Mouse (Mus musculus): ENCODE data around the gene Rbfox1. TPM values are rescaled to one million over a fixed set of nuclear protein-coding genes. Genes with fewer than 3 reads are reported as not detected.

Gene Rbfox1
- polyA plus RNA-seq, 1 experiment: 0.21 TPM

GRCm38 (mm10) chr16:6986494-6986893, 1101.3 kb downstream of the Rbfox1 start:
- TF ChIP-seq FLI1 (IDR thresholded peaks at IDR 0.05; ENCODE audit: low read length) (no peak), GATA1 (IDR thresholded peaks at IDR 0.05; ENCODE audit: borderline replicate concordance, low read length) (no peak)
- no peak overlapping the region for H3K4me3 ChIP-seq (replicated peaks)
- H3K9me3 ChIP-seq: peaks cover 2% of the 10 kb centered on the region; the same call in 1 of the 2 replicates
- no peaks in the 10 kb centered on the region for H3K4me1 ChIP-seq
- no peaks in the 10 kb centered on the region for H3K27me3 ChIP-seq (replicated peaks)
- H3K36me3 ChIP-seq (replicated peaks; ENCODE audit: low read length): no peaks in the 10 kb centered on the region

- Histone ChIP-seq H3K36me3 (replicated peaks; ENCODE audit: low read length) (no peaks in the 10 kb centered on the region), H3K9me3 (peaks cover 14% of the 10 kb centered on the region), H3K4me3 (replicated peaks) (no peak overlapping the region), H3K4me1 (no peaks in the 10 kb centered on the region), H3K27me3 (replicated peaks) (no peaks in the 10 kb centered on the region)
- no peak for TF ChIP-seq GATA1 (IDR thresholded peaks at IDR 0.05; ENCODE audit: borderline replicate concordance, low read length)
These were observed 1107.1 kb downstream of the Rbfox1 start for GRCm38 (mm10) chr16:6992251-6992650.

- Histone ChIP-seq H3K4me1 (no peaks in the 10 kb centered on the region), H3K27me3 (replicated peaks) (no peaks in the 10 kb centered on the region), H3K36me3 (replicated peaks; ENCODE audit: low read length) (no peaks in the 10 kb centered on the region), H3K9me3 (peaks cover 18% of the 10 kb centered on the region), H3K4me3 (replicated peaks) (no peak overlapping the region)
- no peak for TF ChIP-seq FLI1 (IDR thresholded peaks at IDR 0.05; ENCODE audit: low read length)
- no peak for TF ChIP-seq GATA1 (IDR thresholded peaks at IDR 0.05; ENCODE audit: borderline replicate concordance, low read length)
These were observed 1108.0 kb downstream of the Rbfox1 start for GRCm38 (mm10) chr16:6993180-6993579.

GRCm38 (mm10) chr16:6997109-6997508, 1112.0 kb downstream of the Rbfox1 start:
- no peaks in the 10 kb centered on the region for H3K36me3 ChIP-seq (replicated peaks; ENCODE audit: low read length)
- TF ChIP-seq FLI1 (IDR thresholded peaks at IDR 0.05; ENCODE audit: low read length) (no peak), GATA1 (IDR thresholded peaks at IDR 0.05; ENCODE audit: borderline replicate concordance, low read length) (no peak)
- H3K9me3 ChIP-seq: peaks cover 15% of the 10 kb centered on the region
- no peaks in the 10 kb centered on the region for H3K4me1 ChIP-seq
- no peaks in the 10 kb centered on the region for H3K27me3 ChIP-seq (replicated peaks)
- no peak overlapping the region for H3K4me3 ChIP-seq (replicated peaks)

- no peaks in the 10 kb centered on the region for H3K4me1 ChIP-seq
- no peaks in the 10 kb centered on the region for H3K27me3 ChIP-seq (replicated peaks)
- H3K9me3 ChIP-seq: peaks cover 12% of the 10 kb centered on the region
- no peaks in the 10 kb centered on the region for H3K36me3 ChIP-seq (replicated peaks; ENCODE audit: low read length)
- no peak overlapping the region for H3K4me3 ChIP-seq (replicated peaks)
- TF ChIP-seq FLI1 (IDR thresholded peaks at IDR 0.05; ENCODE audit: low read length): no peak
- TF ChIP-seq GATA1 (IDR thresholded peaks at IDR 0.05; ENCODE audit: borderline replicate concordance, low read length): no peak
These were observed 1112.7 kb downstream of the Rbfox1 start for GRCm38 (mm10) chr16:6997834-6998233.

GRCm38 (mm10) chr16:7004565-7004964, 1119.4 kb downstream of the Rbfox1 start:
- no peaks in the 10 kb centered on the region for H3K36me3 ChIP-seq (replicated peaks; ENCODE audit: low read length)
- H3K4me3 ChIP-seq (replicated peaks): no peak overlapping the region
- TF ChIP-seq GATA1 (IDR thresholded peaks at IDR 0.05; ENCODE audit: borderline replicate concordance, low read length) (no peak), FLI1 (IDR thresholded peaks at IDR 0.05; ENCODE audit: low read length) (no peak)
- no peaks in the 10 kb centered on the region for H3K27me3 ChIP-seq (replicated peaks)
- H3K4me1 ChIP-seq: no peaks in the 10 kb centered on the region
- H3K9me3 ChIP-seq: no peaks in the 10 kb centered on the region

- Histone ChIP-seq H3K4me3 (replicated peaks) (no peak overlapping the region), H3K9me3 (no peaks in the 10 kb centered on the region), H3K27me3 (replicated peaks) (no peaks in the 10 kb centered on the region), H3K4me1 (no peaks in the 10 kb centered on the region), H3K36me3 (replicated peaks; ENCODE audit: low read length) (no peaks in the 10 kb centered on the region)
- TF ChIP-seq FLI1 (IDR thresholded peaks at IDR 0.05; ENCODE audit: low read length): no peak
- no peak for TF ChIP-seq GATA1 (IDR thresholded peaks at IDR 0.05; ENCODE audit: borderline replicate concordance, low read length)
These were observed 1120.3 kb downstream of the Rbfox1 start for GRCm38 (mm10) chr16:7005478-7005877.

GRCm38 (mm10) chr16:7017310-7017709, 1132.2 kb downstream of the Rbfox1 start:
- no peak overlapping the region for H3K4me3 ChIP-seq (replicated peaks)
- TF ChIP-seq GATA1 (IDR thresholded peaks at IDR 0.05; ENCODE audit: borderline replicate concordance, low read length): no peak
- no peaks in the 10 kb centered on the region for H3K9me3 ChIP-seq
- H3K36me3 ChIP-seq (replicated peaks; ENCODE audit: low read length): no peaks in the 10 kb centered on the region
- no peaks in the 10 kb centered on the region for H3K4me1 ChIP-seq
- H3K27me3 ChIP-seq (replicated peaks): no peaks in the 10 kb centered on the region

GRCm38 (mm10) chr16:7034231-7034630, 1149.1 kb downstream of the Rbfox1 start:
- no peaks in the 10 kb centered on the region for H3K9me3 ChIP-seq

GRCm38 (mm10) chr16:7036566-7036965, 1151.4 kb downstream of the Rbfox1 start:
- no peaks in the 10 kb centered on the region for H3K9me3 ChIP-seq
- H3K4me1 ChIP-seq: no peaks in the 10 kb centered on the region
- H3K36me3 ChIP-seq (replicated peaks; ENCODE audit: low read length): no peaks in the 10 kb centered on the region
- no peak overlapping the region for H3K4me3 ChIP-seq (replicated peaks)
- peaks cover 21% of the 10 kb centered on the region for H3K27me3 ChIP-seq (replicated peaks)
- no peak for TF ChIP-seq FLI1 (IDR thresholded peaks at IDR 0.05; ENCODE audit: low read length)
- TF ChIP-seq GATA1 (IDR thresholded peaks at IDR 0.05; ENCODE audit: borderline replicate concordance, low read length): no peak

More at GRCm38 (mm10) chr16:7034231-7034630, 1149.1 kb downstream of the Rbfox1 start:
- TF ChIP-seq GATA1 (IDR thresholded peaks at IDR 0.05; ENCODE audit: borderline replicate concordance, low read length): no peak
- no peak for TF ChIP-seq FLI1 (IDR thresholded peaks at IDR 0.05; ENCODE audit: low read length)
- Histone ChIP-seq H3K4me1 (no peaks in the 10 kb centered on the region), H3K36me3 (replicated peaks; ENCODE audit: low read length) (no peaks in the 10 kb centered on the region), H3K27me3 (replicated peaks) (peaks cover 12% of the 10 kb centered on the region), H3K4me3 (replicated peaks) (no peak overlapping the region)

- Histone ChIP-seq H3K27me3 (replicated peaks) (peaks cover 21% of the 10 kb centered on the region), H3K9me3 (no peaks in the 10 kb centered on the region), H3K4me1 (no peaks in the 10 kb centered on the region), H3K36me3 (replicated peaks; ENCODE audit: low read length) (no peaks in the 10 kb centered on the region), H3K4me3 (replicated peaks) (no peak overlapping the region)
- TF ChIP-seq GATA1 (IDR thresholded peaks at IDR 0.05; ENCODE audit: borderline replicate concordance, low read length) (no peak), FLI1 (IDR thresholded peaks at IDR 0.05; ENCODE audit: low read length) (no peak)
These were observed 1151.8 kb downstream of the Rbfox1 start for GRCm38 (mm10) chr16:7036988-7037387.

Data from megakaryocyte, embryonic 14.5 days (primary cell).